Mouse (Mus musculus): ENCODE measurements around the gene Rnf224. TPM values are rescaled to one million over a fixed set of nuclear protein-coding genes. Genes with fewer than 3 reads are reported as not detected.

Gene Rnf224
- total and polyA plus RNA-seq, 3 experiments = 0.10 TPM; not detected in 2

DNA sequence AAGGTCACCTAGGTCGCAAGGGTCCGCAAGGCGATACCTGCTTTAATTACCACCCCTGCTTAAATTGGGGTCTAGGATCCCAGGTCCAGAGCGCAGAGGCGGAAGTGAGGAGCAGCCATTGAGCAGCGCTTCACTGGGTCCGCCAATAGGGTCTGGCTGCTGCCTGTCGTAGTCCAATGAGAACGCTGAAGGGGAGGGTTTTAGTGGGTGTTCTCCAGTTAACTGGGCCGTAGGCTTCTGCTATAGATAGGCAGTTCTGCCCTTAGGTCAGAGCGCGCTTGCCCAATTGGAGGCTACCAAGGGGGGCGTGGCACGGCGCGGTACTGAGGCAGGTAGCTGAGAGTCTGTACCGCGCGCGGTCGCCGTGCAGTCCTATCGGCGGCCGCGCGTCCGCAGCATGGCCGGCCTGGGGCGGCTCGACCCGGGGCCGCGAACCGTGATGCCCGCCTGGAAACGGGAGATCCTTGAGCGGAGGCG lies 25.7 kb upstream of the Rnf224 start, which contains the start of gene Tprn:
Gene Tprn (plus strand): TSS at position 328 of the 477 bp plus-strand sequence.
- Histone ChIP-seq H3K4me1 (ENCODE audit: control insufficient read depth in 1 of 2, insufficient read depth in 2 of 2, low read length in 2 of 2) (peaks cover 8 to 36% of the 10 kb centered on the region in 2 experiments; a peak in 3 of 4 replicates), H3K9ac (ENCODE audit: control insufficient read depth, low read depth, low read length, poor library complexity, severe bottlenecking) (peak within 1 kb of the TSS; percentile 93)
- TF ChIP-seq ZKSCAN1 (IDR thresholded peaks at IDR 0.05; ENCODE audit: low read depth, low read length) (no peak), CHD2 (IDR thresholded peaks at IDR 0.05; ENCODE audit: low read length) (peak; percentile 88), MAFK (IDR thresholded peaks at IDR 0.05; ENCODE audit: borderline replicate concordance, low read depth, low read length) (no peak), MAX (IDR thresholded peaks at IDR 0.05; ENCODE audit: low read length) (peak; percentile 66), USF1 (IDR thresholded peaks at IDR 0.05; ENCODE audit: low read depth, low read length) (no peak), GATA1 (IDR thresholded peaks at IDR 0.05; ENCODE audit: low read depth, low read length) (peak; percentile 50; the same call in 1 of the 2 replicates), ELF1 (IDR thresholded peaks at IDR 0.05; ENCODE audit: low read depth, low read length) (peak; percentile 98), MYB (IDR thresholded peaks at IDR 0.05; ENCODE audit: low read depth, low read length) (no peak), CTCF (IDR thresholded peaks at IDR 0.05 in 2 of 3, conservative IDR thresholded peaks at IDR 0.05 in 1 of 3; ENCODE audit: control insufficient read depth in 1 of 3, insufficient read depth in 1 of 3, low read depth in 2 of 3, low read length in 3 of 3, poor library complexity in 1 of 3, severe bottlenecking in 1 of 3) (no peak), TCF12 (IDR thresholded peaks at IDR 0.05; ENCODE audit: low read depth, low read length) (no peak), SMC3 (IDR thresholded peaks at IDR 0.05; ENCODE audit: low read depth, low read length) (no peak), KAT2A (conservative IDR thresholded peaks at IDR 0.05; ENCODE audit: low read depth, low read length) (peak; percentile 66), USF2 (IDR thresholded peaks at IDR 0.05; ENCODE audit: borderline replicate concordance in 1 of 2, insufficient read depth in 1 of 2, low read depth in 1 of 2, low read length in 2 of 2) (no peak), MXI1 (IDR thresholded peaks at IDR 0.05; ENCODE audit: low read depth, low read length) (peak; percentile 76), RCOR1 (IDR thresholded peaks at IDR 0.05; ENCODE audit: low read depth, low read length) (no peak), POLR2AphosphoS5 (IDR thresholded peaks at IDR 0.05; ENCODE audit: borderline replicate concordance, low read depth, low read length) (no peak), MEF2A (IDR thresholded peaks at IDR 0.05; ENCODE audit: extremely low read depth, insufficient replicate concordance, low read depth, low read length, poor library complexity, severe bottlenecking) (0 out of 2 replicates have a peak, but pooled peaks have one; percentile 16), JUND (IDR thresholded peaks at IDR 0.05; ENCODE audit: low read depth, low read length) (no peak), GABPA (IDR thresholded peaks at IDR 0.05; ENCODE audit: low read depth, low read length) (no peak), BHLHE40 (IDR thresholded peaks at IDR 0.05; ENCODE audit: borderline replicate concordance, low read depth, low read length) (no peak), TBP (IDR thresholded peaks at IDR 0.05; ENCODE audit: low read depth, low read length) (peak; percentile 64; the same call in 1 of the 2 replicates), HCFC1 (IDR thresholded peaks at IDR 0.05; ENCODE audit: low read depth, low read length) (peak; percentile 86), RAD21 (IDR thresholded peaks at IDR 0.05; ENCODE audit: low read depth, low read length) (no peak), POLR2AphosphoS2 (IDR thresholded peaks at IDR 0.05; ENCODE audit: low read length) (peak; percentile 55), MAZ (IDR thresholded peaks at IDR 0.05; ENCODE audit: low read depth, low read length) (no peak), EP300 (IDR thresholded peaks at IDR 0.05; ENCODE audit: low read depth in 1 of 2, low read length in 2 of 2) (no peak), UBTF (IDR thresholded peaks at IDR 0.05; ENCODE audit: borderline replicate concordance, insufficient read depth, low read depth, low read length) (no peak), TAL1 (IDR thresholded peaks at IDR 0.05; ENCODE audit: low read length) (no peak), NRF1 (IDR thresholded peaks at IDR 0.05; ENCODE audit: insufficient read depth, low read depth, low read length, poor library complexity, severe bottlenecking) (peak; percentile 70), E2F4 (IDR thresholded peaks at IDR 0.05; ENCODE audit: borderline replicate concordance, low read depth, low read length) (no peak), NELFE (IDR thresholded peaks at IDR 0.05; ENCODE audit: low read depth, low read length) (peak; percentile 92), POLR2A (IDR thresholded peaks at IDR 0.05; ENCODE audit: control insufficient read depth in 1 of 2, insufficient read depth in 1 of 2, low read depth in 1 of 2, low read length in 2 of 2, poor library complexity in 1 of 2) (peak; percentile 90 to 93), CHD1 (IDR thresholded peaks at IDR 0.05; ENCODE audit: low read depth, low read length) (no peak), SIN3A (IDR thresholded peaks at IDR 0.05; ENCODE audit: low read length) (peak; percentile 84), MYC (IDR thresholded peaks at IDR 0.05; ENCODE audit: low read depth, low read length) (0 out of 2 replicates have a peak, but pooled peaks have one; percentile 51), ZMIZ1 (IDR thresholded peaks at IDR 0.05; ENCODE audit: low read depth, low read length) (peak; percentile 88), ZNF384 (IDR thresholded peaks at IDR 0.05; ENCODE audit: low read depth, low read length) (no peak)

More for the DNA sequence above, 25.7 kb upstream of the Rnf224 start, which contains the start of gene Tprn:
- Histone ChIP-seq H3K27ac (ENCODE audit: control insufficient read depth, low read depth, low read length) (peak within 1 kb of the TSS; percentile 70), H3K27me3 (ENCODE audit: control insufficient read depth in 1 of 2, insufficient read depth in 2 of 2, low read length in 2 of 2) (no peaks in the 10 kb centered on the region), H3K36me3 (ENCODE audit: control insufficient read depth in 1 of 2, insufficient read depth in 2 of 2, low read length in 2 of 2) (peaks cover 0 to 25% of the 10 kb centered on the region in 2 experiments; a peak in 2 of 4 replicates), H3K4me3 (ENCODE audit: control insufficient read depth in 1 of 2, insufficient read depth in 1 of 2, low read depth in 2 of 2, low read length in 2 of 2) (peak within 1 kb of the TSS; percentile 90 to 95), H3K79me2 (ENCODE audit: control insufficient read depth, insufficient read depth, low read length, poor library complexity) (peaks cover 48% of the 10 kb centered on the region), H3K9me3 (replicated peaks; ENCODE audit: insufficient read depth, low read length) (no peaks in the 10 kb centered on the region)
- peak; percentile 99 for DNase-seq (ENCODE audit: low read depth, low spot score)
